Mouse (Mus musculus): ENCODE data around the gene Yy1. TPM values are rescaled to one million over a fixed set of nuclear protein-coding genes. Genes with fewer than 3 reads are reported as not detected.
"Not testable (repeated sequence)": the region's sequence is repeated elsewhere in the genome, so short reads cannot be mapped to it uniquely, and the experiment has no call there.

The Yy1 gene
- polyA plus RNA-seq, 1 experiment = 23.9 TPM

DNA sequence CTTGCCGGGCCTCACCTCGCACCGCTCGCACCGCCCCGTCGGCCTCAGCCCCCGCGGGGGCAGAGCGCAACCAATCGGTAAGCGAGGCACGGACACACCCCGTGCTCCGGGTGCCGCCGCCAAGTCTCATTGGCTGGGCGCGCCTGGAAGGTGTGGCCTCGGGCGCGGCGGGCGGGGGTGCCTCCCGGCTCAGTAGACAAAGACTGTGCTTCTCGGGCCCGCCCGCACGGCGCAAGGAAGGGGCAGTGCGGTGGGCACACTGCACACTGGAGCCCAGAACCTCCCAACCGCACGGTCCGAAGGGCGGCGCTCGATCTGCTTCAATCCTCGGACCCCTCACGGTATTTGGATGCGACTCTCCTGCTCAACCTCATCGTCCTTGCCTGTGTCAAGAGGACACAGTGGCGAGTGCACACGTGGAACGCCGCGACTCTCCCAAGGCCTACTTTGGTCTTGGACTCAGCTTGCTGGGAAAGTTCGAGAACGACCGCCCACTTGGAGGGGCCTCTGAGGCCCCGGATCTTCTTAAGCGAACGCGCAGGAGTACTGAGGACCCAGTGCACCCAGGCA, 43.2 kb downstream of the Yy1 start, which contains the start of the genes Slc25a29 and Slc25a47:
TSS of gene Slc25a29 (minus strand) at position 44 of the 570 bp plus-strand sequence.
TSS of gene Slc25a47 (plus strand) at position 207 of the 570 bp plus-strand sequence.
- H3K27me3 ChIP-seq (ENCODE audit: control insufficient read depth, insufficient read depth, low read length) = no peaks in the 10 kb centered on the region
- H3K4me3 ChIP-seq (replicated peaks; ENCODE audit: insufficient read depth, low read depth, low read length) = peak within 1 kb of the TSS; percentile 87
- peaks cover 37% of the 10 kb centered on the region for H3K4me1 ChIP-seq (ENCODE audit: control insufficient read depth, insufficient read depth, low read length)
- DNase-seq = peak; percentile 97 to 99
- TF ChIP-seq CTCF (IDR thresholded peaks at IDR 0.05; ENCODE audit: borderline replicate concordance, insufficient read depth, low read depth, low read length) (no peak), POLR2A (IDR thresholded peaks at IDR 0.05; ENCODE audit: borderline replicate concordance, insufficient read depth, low read length) (peak; percentile 76; the same call in 1 of the 2 replicates)
- WGBS = under 1% methylated on average over 53 of the region's 53 CpGs
- H3K27ac ChIP-seq (ENCODE audit: insufficient read depth, low read length) = peak within 1 kb of the TSS; percentile 93

GRCm38 (mm10) chr12:108836722-108837121, 43.9 kb downstream of the Yy1 start:
- Histone ChIP-seq H3K4me3 (replicated peaks; ENCODE audit: insufficient read depth, low read depth, low read length) (peak overlapping the region; percentile 81), H3K27me3 (ENCODE audit: control insufficient read depth, insufficient read depth, low read length) (no peaks in the 10 kb centered on the region), H3K27ac (ENCODE audit: insufficient read depth, low read length) (peak overlapping the region; percentile 30; the same call in 1 of the 2 replicates), H3K4me1 (ENCODE audit: control insufficient read depth, insufficient read depth, low read length) (peaks cover 31% of the 10 kb centered on the region)
- no peak for DNase-seq
- TF ChIP-seq CTCF (IDR thresholded peaks at IDR 0.05; ENCODE audit: borderline replicate concordance, insufficient read depth, low read depth, low read length) (no peak), POLR2A (IDR thresholded peaks at IDR 0.05; ENCODE audit: borderline replicate concordance, insufficient read depth, low read length) (no peak)
- 40% methylated on average over 7 of the region's 7 CpGs for WGBS

DNA sequence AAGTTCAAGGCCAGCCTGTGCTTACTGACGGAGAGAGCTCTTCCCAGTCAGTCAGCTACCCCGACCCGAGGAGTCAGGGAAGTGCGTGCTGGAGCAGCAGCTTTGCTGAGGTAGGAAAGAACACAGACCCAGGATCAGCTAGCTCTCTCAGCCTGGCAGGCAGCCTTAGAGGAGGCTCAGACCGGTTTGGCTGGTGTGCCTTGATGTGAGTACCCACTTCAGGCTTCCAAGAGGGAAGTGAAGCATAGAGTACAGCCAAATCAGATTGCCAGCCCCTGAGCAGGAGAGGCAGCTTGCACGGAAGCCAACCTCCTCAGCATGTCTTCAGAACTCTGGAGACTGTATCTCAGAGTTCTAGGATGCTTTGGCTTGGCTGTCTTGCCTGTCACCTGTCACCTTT, 48.4 kb downstream of the Yy1 start:
- TF ChIP-seq POLR2A (IDR thresholded peaks at IDR 0.05; ENCODE audit: borderline replicate concordance, insufficient read depth, low read length) = no peak
- TF ChIP-seq CTCF (IDR thresholded peaks at IDR 0.05; ENCODE audit: borderline replicate concordance, insufficient read depth, low read depth, low read length) = no peak
- no peak for DNase-seq
- H3K27me3 ChIP-seq (ENCODE audit: control insufficient read depth, insufficient read depth, low read length) = no peaks in the 10 kb centered on the region

GRCm38 (mm10) chr12:108842663-108843062, 49.9 kb downstream of the Yy1 start:
- no peaks in the 10 kb centered on the region for H3K27me3 ChIP-seq (ENCODE audit: control insufficient read depth, insufficient read depth, low read length)
- TF ChIP-seq POLR2A (IDR thresholded peaks at IDR 0.05; ENCODE audit: borderline replicate concordance, insufficient read depth, low read length) (no peak), CTCF (IDR thresholded peaks at IDR 0.05; ENCODE audit: borderline replicate concordance, insufficient read depth, low read depth, low read length) (no peak)
- 76% methylated on average over 7 of the region's 7 CpGs for WGBS

More for the DNA sequence above, 48.4 kb downstream of the Yy1 start:
- H3K4me3 ChIP-seq (replicated peaks; ENCODE audit: insufficient read depth, low read depth, low read length) = no peak overlapping the region
- 27% methylated on average over 6 of the region's 6 CpGs for WGBS
- peaks cover 14% of the 10 kb centered on the region for H3K4me1 ChIP-seq (ENCODE audit: control insufficient read depth, insufficient read depth, low read length)
- no peak overlapping the region for H3K27ac ChIP-seq (ENCODE audit: insufficient read depth, low read length)

DNA sequence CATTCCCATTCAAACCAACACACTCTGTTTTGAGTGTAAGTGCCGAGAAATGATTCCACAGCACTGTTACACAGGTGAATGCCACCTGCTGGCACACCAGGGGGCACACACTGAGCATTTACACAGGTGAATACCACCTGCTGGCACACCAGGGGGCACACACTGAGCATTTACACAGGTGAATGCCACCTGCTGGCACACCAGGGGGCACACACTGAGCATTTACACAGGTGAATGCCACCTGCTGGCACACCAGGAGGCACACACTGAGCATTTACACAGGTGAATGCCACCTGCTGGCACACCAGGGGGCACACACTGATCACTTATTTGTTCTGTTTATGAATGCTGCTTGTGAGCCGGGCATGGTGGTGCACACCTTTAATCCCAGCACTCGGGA, 55.3 kb downstream of the Yy1 start:
- not testable (repeated sequence) for H3K27ac ChIP-seq (ENCODE audit: insufficient read depth, low read length); H3K4me3 ChIP-seq (replicated peaks; ENCODE audit: insufficient read depth, low read depth, low read length); H3K4me1 ChIP-seq (ENCODE audit: control insufficient read depth, insufficient read depth, low read length); H3K27me3 ChIP-seq (ENCODE audit: control insufficient read depth, insufficient read depth, low read length); DNase-seq
- WGBS = 88% methylated on average over 3 of the region's 3 CpGs

More at GRCm38 (mm10) chr12:108842663-108843062, 49.9 kb downstream of the Yy1 start:
- peaks cover 3% of the 10 kb centered on the region; the same call in 1 of the 2 replicates for H3K4me1 ChIP-seq (ENCODE audit: control insufficient read depth, insufficient read depth, low read length)
- H3K27ac ChIP-seq (ENCODE audit: insufficient read depth, low read length) = no peak overlapping the region
- DNase-seq = no peak
- H3K4me3 ChIP-seq (replicated peaks; ENCODE audit: insufficient read depth, low read depth, low read length) = no peak overlapping the region

DNA sequence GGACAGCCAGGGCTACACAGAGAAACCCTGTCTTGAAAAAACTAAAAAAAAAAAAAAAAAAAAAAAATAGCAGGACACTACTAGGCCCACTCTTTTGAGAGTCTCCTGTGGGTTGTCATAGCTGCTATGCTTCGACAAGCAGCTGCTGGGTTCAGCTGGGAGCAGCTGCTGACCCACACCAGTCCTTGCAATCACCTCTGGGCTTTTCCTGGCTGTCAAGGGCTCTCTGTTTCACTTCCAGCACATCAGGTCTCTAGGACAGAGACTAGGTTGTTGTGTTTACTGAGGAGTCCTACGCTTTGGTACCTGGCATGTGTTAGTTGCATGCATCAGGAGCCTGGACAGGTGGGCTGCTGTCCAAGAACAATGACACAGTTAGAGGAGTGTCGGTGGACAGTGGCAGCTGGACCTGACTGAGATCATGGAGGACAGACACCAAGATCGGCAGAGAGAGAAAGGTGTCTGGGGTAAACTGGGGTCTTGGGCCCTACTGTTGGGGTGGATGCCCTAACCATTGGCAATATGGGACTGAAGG, 56.8 kb downstream of the Yy1 start:
- Histone ChIP-seq H3K4me3 (replicated peaks; ENCODE audit: insufficient read depth, low read depth, low read length) (no peak overlapping the region), H3K27ac (ENCODE audit: insufficient read depth, low read length) (no peak overlapping the region), H3K27me3 (ENCODE audit: control insufficient read depth, insufficient read depth, low read length) (no peaks in the 10 kb centered on the region), H3K4me1 (ENCODE audit: control insufficient read depth, insufficient read depth, low read length) (no peaks in the 10 kb centered on the region; the same call in 1 of the 2 replicates)
- 58% methylated on average over 4 of the region's 4 CpGs for WGBS
- TF ChIP-seq CTCF (IDR thresholded peaks at IDR 0.05; ENCODE audit: borderline replicate concordance, insufficient read depth, low read depth, low read length) (no peak), POLR2A (IDR thresholded peaks at IDR 0.05; ENCODE audit: borderline replicate concordance, insufficient read depth, low read length) (no peak)
- no peak for DNase-seq

GRCm38 (mm10) chr12:108850129-108850528, 57.4 kb downstream of the Yy1 start:
- 29% methylated on average over 8 of the region's 8 CpGs for WGBS
- TF ChIP-seq CTCF (IDR thresholded peaks at IDR 0.05; ENCODE audit: borderline replicate concordance, insufficient read depth, low read depth, low read length) (no peak), POLR2A (IDR thresholded peaks at IDR 0.05; ENCODE audit: borderline replicate concordance, insufficient read depth, low read length) (no peak)
- DNase-seq = no peak

DNA sequence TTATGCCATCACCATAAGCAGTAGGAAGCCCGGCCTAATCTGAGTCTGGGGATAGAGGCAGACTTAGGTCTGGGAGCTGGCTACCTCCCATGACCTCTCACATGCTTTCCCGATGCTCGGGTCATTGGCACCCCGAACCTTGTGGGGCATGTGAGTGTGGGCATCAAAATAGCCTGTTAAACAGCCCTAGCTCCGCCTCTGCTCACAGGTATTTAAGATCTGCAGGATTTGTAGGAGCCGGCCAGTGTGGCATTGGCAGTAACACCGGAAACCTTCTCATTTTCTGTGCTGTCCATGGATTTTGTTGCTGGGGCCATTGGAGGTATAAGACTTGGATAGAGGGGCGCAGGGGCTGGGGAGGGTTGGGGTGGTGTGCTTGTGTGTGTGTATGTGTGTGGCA, 58.1 kb downstream of the Yy1 start:
- no peak for DNase-seq
- no peaks in the 10 kb centered on the region; the same call in 1 of the 2 replicates for H3K4me1 ChIP-seq (ENCODE audit: control insufficient read depth, insufficient read depth, low read length)
- 78% methylated on average over 8 of the region's 8 CpGs for WGBS
- no peak for TF ChIP-seq POLR2A (IDR thresholded peaks at IDR 0.05; ENCODE audit: borderline replicate concordance, insufficient read depth, low read length)
- no peak for TF ChIP-seq CTCF (IDR thresholded peaks at IDR 0.05; ENCODE audit: borderline replicate concordance, insufficient read depth, low read depth, low read length)
- H3K4me3 ChIP-seq (replicated peaks; ENCODE audit: insufficient read depth, low read depth, low read length) = no peak overlapping the region
- no peak overlapping the region for H3K27ac ChIP-seq (ENCODE audit: insufficient read depth, low read length)
- no peaks in the 10 kb centered on the region for H3K27me3 ChIP-seq (ENCODE audit: control insufficient read depth, insufficient read depth, low read length)

More at GRCm38 (mm10) chr12:108850129-108850528, 57.4 kb downstream of the Yy1 start:
- no peaks in the 10 kb centered on the region for H3K27me3 ChIP-seq (ENCODE audit: control insufficient read depth, insufficient read depth, low read length)
- no peak overlapping the region for H3K27ac ChIP-seq (ENCODE audit: insufficient read depth, low read length)
- H3K4me1 ChIP-seq (ENCODE audit: control insufficient read depth, insufficient read depth, low read length) = no peaks in the 10 kb centered on the region; the same call in 1 of the 2 replicates
- H3K4me3 ChIP-seq (replicated peaks; ENCODE audit: insufficient read depth, low read depth, low read length) = no peak overlapping the region

All from cerebellum, adult 2 months (tissue).